Mouse (Mus musculus): ENCODE measurements around the gene Tfeb. TPM values are rescaled to one million over a fixed set of nuclear protein-coding genes. Genes with fewer than 3 reads are reported as not detected.

Tfeb gene
- polyA plus RNA-seq, 1 experiment from 2014 or later = 2.1 TPM

GRCm38 (mm10) chr17:47730633-47731575 lies 5.9 kb upstream of the Tfeb start:
- Histone ChIP-seq H3K27me3 (ENCODE audit: control insufficient read depth, insufficient read depth, low read length) (no peaks in the 10 kb centered on the region), H3K4me1 (ENCODE audit: control insufficient read depth, insufficient read depth, low read length) (no peaks in the 10 kb centered on the region), H3K27ac (ENCODE audit: low read depth, low read length) (no peak overlapping the region), H3K9me3 (ENCODE audit: control insufficient read depth, low read length) (no peaks in the 10 kb centered on the region), H3K9ac (ENCODE audit: low read length) (no peak overlapping the region), H3K4me3 (ENCODE audit: low read depth, low read length) (no peak overlapping the region), H3K4me2 (no peak overlapping the region), H3K36me3 (ENCODE audit: control insufficient read depth, insufficient read depth, low read length) (no peaks in the 10 kb centered on the region)
- WGBS = 45% methylated on average over 24 of the region's 24 CpGs
- peak; percentile 89 for DNase-seq (ENCODE audit: low spot score, missing footprints)
- no peak for ATAC-seq (ENCODE audit: low FRiP score)

- peaks cover 19% of the 10 kb centered on the region for H3K4me1 ChIP-seq (ENCODE audit: control insufficient read depth, insufficient read depth, low read length)
- WGBS = 77% methylated on average over 14 of the region's 14 CpGs
- H3K27me3 ChIP-seq (ENCODE audit: control insufficient read depth, insufficient read depth, low read length) = peaks cover 25% of the 10 kb centered on the region
- DNase-seq (ENCODE audit: low spot score, missing footprints) (peak; percentile 35), ATAC-seq (ENCODE audit: low FRiP score) (no peak)
- H3K4me3 ChIP-seq (ENCODE audit: low read depth, low read length) = no peak overlapping the region
- no peak overlapping the region for H3K9ac ChIP-seq (ENCODE audit: low read length)
- no peaks in the 10 kb centered on the region for H3K9me3 ChIP-seq (ENCODE audit: control insufficient read depth, low read length)
- H3K27ac ChIP-seq (ENCODE audit: low read depth, low read length) = no peak overlapping the region
- no peak overlapping the region for H3K4me2 ChIP-seq
- H3K36me3 ChIP-seq (ENCODE audit: control insufficient read depth, insufficient read depth, low read length) = no peaks in the 10 kb centered on the region
Measured at GRCm38 (mm10) chr17:47735553-47736100, 1.2 kb upstream of the Tfeb start.

- H3K27ac ChIP-seq (ENCODE audit: low read depth, low read length) = no peak overlapping the region
- DNase-seq (ENCODE audit: low spot score, missing footprints) = peak; percentile 95
Measured at GRCm38 (mm10) chr17:47737271-47738065, 638 bp downstream of the Tfeb start.

GRCm38 (mm10) chr17:47738066-47738878 lies 1.4 kb downstream of the Tfeb start:
- Histone ChIP-seq H3K36me3 (ENCODE audit: control insufficient read depth, insufficient read depth, low read length) (no peaks in the 10 kb centered on the region), H3K4me3 (ENCODE audit: low read depth, low read length) (peak overlapping the region; percentile 52), H3K9ac (ENCODE audit: low read length) (peak overlapping the region; percentile 51), H3K27ac (ENCODE audit: low read depth, low read length) (no peak overlapping the region), H3K4me1 (ENCODE audit: control insufficient read depth, insufficient read depth, low read length) (peaks cover 19% of the 10 kb centered on the region), H3K9me3 (ENCODE audit: control insufficient read depth, low read length) (no peaks in the 10 kb centered on the region), H3K27me3 (ENCODE audit: control insufficient read depth, insufficient read depth, low read length) (peaks cover 25% of the 10 kb centered on the region), H3K4me2 (peak overlapping the region; percentile 84)
- WGBS = under 1% methylated on average over 59 of the region's 61 CpGs
- ATAC-seq (ENCODE audit: low FRiP score) (peak; percentile 33), DNase-seq (ENCODE audit: low spot score, missing footprints) (peak; percentile 91)

More at GRCm38 (mm10) chr17:47737271-47738065, 638 bp downstream of the Tfeb start:
- under 1% methylated on average over 49 of the region's 60 CpGs for WGBS
- Histone ChIP-seq H3K27me3 (ENCODE audit: control insufficient read depth, insufficient read depth, low read length) (peaks cover 25% of the 10 kb centered on the region), H3K9me3 (ENCODE audit: control insufficient read depth, low read length) (no peaks in the 10 kb centered on the region), H3K4me2 (peak overlapping the region; percentile 84), H3K4me1 (ENCODE audit: control insufficient read depth, insufficient read depth, low read length) (peaks cover 19% of the 10 kb centered on the region), H3K4me3 (ENCODE audit: low read depth, low read length) (peak overlapping the region; percentile 52), H3K36me3 (ENCODE audit: control insufficient read depth, insufficient read depth, low read length) (no peaks in the 10 kb centered on the region), H3K9ac (ENCODE audit: low read length) (peak overlapping the region; percentile 53)
- peak; percentile 77 for ATAC-seq (ENCODE audit: low FRiP score)

GRCm38 (mm10) chr17:47738879-47739798 lies 2.3 kb downstream of the Tfeb start:
- DNase-seq (ENCODE audit: low spot score, missing footprints) (peak; percentile 90), ATAC-seq (ENCODE audit: low FRiP score) (no peak)
- 2% methylated on average over 20 of the region's 20 CpGs for WGBS
- Histone ChIP-seq H3K4me2 (peak overlapping the region; percentile 84), H3K9me3 (ENCODE audit: control insufficient read depth, low read length) (no peaks in the 10 kb centered on the region), H3K36me3 (ENCODE audit: control insufficient read depth, insufficient read depth, low read length) (no peaks in the 10 kb centered on the region), H3K4me1 (ENCODE audit: control insufficient read depth, insufficient read depth, low read length) (peaks cover 19% of the 10 kb centered on the region), H3K4me3 (ENCODE audit: low read depth, low read length) (peak overlapping the region; percentile 52), H3K9ac (ENCODE audit: low read length) (peak overlapping the region; percentile 51; the same call in 1 of the 2 replicates), H3K27me3 (ENCODE audit: control insufficient read depth, insufficient read depth, low read length) (peaks cover 25% of the 10 kb centered on the region), H3K27ac (ENCODE audit: low read depth, low read length) (no peak overlapping the region)

GRCm38 (mm10) chr17:47740186-47740585 lies 3.4 kb downstream of the Tfeb start:
- Histone ChIP-seq H3K36me3 (ENCODE audit: control insufficient read depth, insufficient read depth, low read length) (no peaks in the 10 kb centered on the region), H3K4me3 (ENCODE audit: low read depth, low read length) (no peak overlapping the region), H3K27me3 (ENCODE audit: control insufficient read depth, insufficient read depth, low read length) (peaks cover 25% of the 10 kb centered on the region), H3K4me1 (ENCODE audit: control insufficient read depth, insufficient read depth, low read length) (peaks cover 19% of the 10 kb centered on the region), H3K27ac (ENCODE audit: low read depth, low read length) (no peak overlapping the region), H3K9me3 (ENCODE audit: control insufficient read depth, low read length) (no peaks in the 10 kb centered on the region), H3K9ac (ENCODE audit: low read length) (no peak overlapping the region), H3K4me2 (no peak overlapping the region)
- DNase-seq (ENCODE audit: low spot score, missing footprints) (peak; percentile 79), ATAC-seq (ENCODE audit: low FRiP score) (no peak)
- 55% methylated on average over 2 of the region's 2 CpGs for WGBS

GRCm38 (mm10) chr17:47742991-47743734 lies 6.3 kb downstream of the Tfeb start:
- Histone ChIP-seq H3K36me3 (ENCODE audit: control insufficient read depth, insufficient read depth, low read length) (no peaks in the 10 kb centered on the region), H3K27ac (ENCODE audit: low read depth, low read length) (no peak overlapping the region), H3K4me2 (no peak overlapping the region), H3K4me1 (ENCODE audit: control insufficient read depth, insufficient read depth, low read length) (peaks cover 13% of the 10 kb centered on the region), H3K27me3 (ENCODE audit: control insufficient read depth, insufficient read depth, low read length) (peaks cover 13% of the 10 kb centered on the region), H3K9me3 (ENCODE audit: control insufficient read depth, low read length) (no peaks in the 10 kb centered on the region), H3K9ac (ENCODE audit: low read length) (no peak overlapping the region), H3K4me3 (ENCODE audit: low read depth, low read length) (no peak overlapping the region)
- peak; percentile 75 for DNase-seq (ENCODE audit: low spot score, missing footprints)
- no peak for ATAC-seq (ENCODE audit: low FRiP score)
- WGBS = 52% methylated on average over 16 of the region's 16 CpGs

Measured in midbrain, embryonic 11.5 days (tissue).